Mouse (Mus musculus) G1E (cell line): ENCODE results near the gene Ube2n.

Experiments used
- CTCF ChIP-seq: IDR thresholded peaks from 2 replicates; pipeline ENCODE4 v1.5.1; 2012; ENCODE audit warnings: low read depth, low read length, inconsistent platforms, mixed read lengths
- GATA1 ChIP-seq: IDR thresholded peaks from 2 replicates; pipeline ENCODE4 v1.6.1; 2012; ENCODE audit warnings: borderline replicate concordance, low read length, inconsistent platforms, mixed read lengths
- POLR2AphosphoS5 ChIP-seq: IDR thresholded peaks from 2 replicates; pipeline ENCODE4 v1.6.1; 2012; ENCODE audit warnings: low read depth, low read length, inconsistent platforms; ENCODE audit not compliant: insufficient replicate concordance
- TAL1 ChIP-seq: conservative IDR thresholded peaks from 2 replicates; pipeline ENCODE4 v1.6.1; 2012; ENCODE audit warnings: low read depth, low read length, inconsistent platforms, mixed read lengths

DNA sequence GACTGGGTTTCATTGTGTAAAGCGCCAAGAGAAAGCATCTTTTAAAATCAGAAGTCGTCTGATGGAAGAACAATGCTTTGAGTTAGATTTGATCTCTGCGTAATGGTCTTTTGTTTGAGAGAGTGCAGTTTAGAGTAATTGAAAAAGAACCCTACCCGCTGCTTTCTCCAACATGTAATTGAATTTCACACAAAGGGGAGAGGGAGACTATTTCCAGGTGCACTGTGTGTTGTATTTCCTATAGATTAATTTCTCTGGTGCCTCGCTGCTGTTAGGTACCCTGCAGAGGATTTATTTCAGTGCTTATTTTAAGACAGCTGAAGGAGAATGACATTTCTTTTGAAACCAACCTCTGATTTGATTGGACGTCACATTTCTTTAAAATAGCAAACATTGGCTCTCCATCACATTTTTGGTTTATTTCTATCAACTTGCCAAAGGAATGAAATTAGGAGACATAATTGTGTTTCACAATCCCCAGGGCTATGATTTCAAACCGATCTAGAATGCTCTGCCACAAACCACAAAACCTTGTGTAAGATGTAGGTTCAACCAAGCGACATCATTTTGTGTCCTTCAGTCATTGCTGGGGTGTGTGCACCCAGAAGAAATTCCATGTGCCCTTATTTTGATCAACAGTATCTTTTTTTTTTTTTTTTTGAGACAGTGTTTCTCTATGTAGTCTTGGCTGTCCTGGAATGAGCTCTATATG is 72.7 kb downstream of the Ube2n start:
- TF ChIP-seq CTCF (no peak), GATA1 (no peak), POLR2AphosphoS5 (no peak), TAL1 (no peak)
